Comparison of ENCODE assay signal across 10 mouse cellular contexts in the genomic region with DNA sequence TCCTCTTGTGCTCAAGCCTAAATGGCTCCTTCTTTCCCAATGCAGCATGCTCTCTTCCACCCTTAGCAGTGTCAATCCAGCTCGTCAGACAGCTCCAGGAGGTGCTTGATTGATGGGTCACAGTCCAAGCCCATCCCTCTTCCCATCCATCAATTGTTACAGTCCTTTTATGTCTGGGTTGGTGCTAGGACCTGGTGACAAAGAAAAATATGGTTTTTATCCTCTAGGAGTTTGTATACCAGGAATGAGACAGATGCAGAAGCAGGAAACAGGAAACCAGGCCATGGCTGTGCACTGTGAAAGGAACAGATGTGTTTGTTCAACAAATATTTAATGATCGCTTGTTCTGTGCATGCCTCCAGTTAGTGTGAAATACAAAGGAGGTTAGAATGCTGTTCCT. TPM values are rescaled to one million over a fixed set of nuclear protein-coding genes. Genes with fewer than 3 reads are reported as not detected.
DNase-seq lines count a peak whose midpoint lies in the region; ATAC-seq and TF ChIP-seq lines count a peak whose summit lies in the region.
"Had no signal": no experiment of that assay in that cellular context is flagged by ENCODE, and none has a peak within 500 bp of the region (broad histone marks: within the 10 kb centered on the region; RNA-seq: fewer than 3 reads in every experiment).

No protein-coding gene starts in this region.

- ATAC-seq in liver, postnatal 0 days: peak; percentile 40; the same call in 1 of the 2 replicates
- ATAC-seq in granulocyte monocyte progenitor cell, adult 5-6 weeks (replicated peaks; ENCODE audit: poor library complexity, severe bottlenecking): peak; percentile 50
- peak; percentile 35; the same call in 1 of the 2 replicates for ATAC-seq in hindbrain, postnatal 0 days
- peak; percentile 28; the same call in 1 of the 2 replicates for ATAC-seq in midbrain, postnatal 0 days (ENCODE audit: low FRiP score)

- no peak overlapping the region for H3K9ac ChIP-seq in liver, postnatal 0 days (replicated peaks)
- H3K9ac ChIP-seq in hindbrain, postnatal 0 days (replicated peaks; ENCODE audit: low read length): no peak overlapping the region
- H3K9ac ChIP-seq in midbrain, postnatal 0 days (replicated peaks; ENCODE audit: low read length, poor library complexity, severe bottlenecking): no peak overlapping the region
- H3K9ac ChIP-seq: heart, embryonic 15.5 days had no signal

- TF ChIP-seq EP300 in liver, postnatal 0 days (IDR thresholded peaks at IDR 0.05; ENCODE audit: low read depth): no peak

- H3K36me3 ChIP-seq in liver, postnatal 0 days (replicated peaks; ENCODE audit: insufficient read depth, low read length): no peaks in the 10 kb centered on the region
- H3K36me3 ChIP-seq in hindbrain, postnatal 0 days (ENCODE audit: insufficient read depth, low read length): no peaks in the 10 kb centered on the region
- no peaks in the 10 kb centered on the region for H3K36me3 ChIP-seq in midbrain, postnatal 0 days (ENCODE audit: insufficient read depth, low read length)
- H3K36me3 ChIP-seq: heart, embryonic 15.5 days had no signal

- no peaks in the 10 kb centered on the region; the same call in 1 of the 2 replicates for H3K4me1 ChIP-seq in liver, postnatal 0 days (ENCODE audit: insufficient read depth)
- H3K4me1 ChIP-seq in hindbrain, postnatal 0 days (ENCODE audit: insufficient read depth, low read length): no peaks in the 10 kb centered on the region
- H3K4me1 ChIP-seq in midbrain, postnatal 0 days (ENCODE audit: insufficient read depth, low read length): no peaks in the 10 kb centered on the region

- no peak overlapping the region for H3K4me2 ChIP-seq in liver, postnatal 0 days (ENCODE audit: low read depth, low read length)
- no peak overlapping the region for H3K4me2 ChIP-seq in hindbrain, postnatal 0 days (ENCODE audit: low read depth, low read length)
- no peak overlapping the region for H3K4me2 ChIP-seq in midbrain, postnatal 0 days (ENCODE audit: low read depth, low read length, poor library complexity, severe bottlenecking)
- H3K4me2 ChIP-seq: heart, embryonic 15.5 days had no signal

- H3K9me3 ChIP-seq in liver, postnatal 0 days (ENCODE audit: low read length): no peaks in the 10 kb centered on the region
- no peaks in the 10 kb centered on the region for H3K9me3 ChIP-seq in hindbrain, postnatal 0 days (ENCODE audit: low read length)
- no peaks in the 10 kb centered on the region for H3K9me3 ChIP-seq in midbrain, postnatal 0 days (ENCODE audit: low read length)
- H3K9me3 ChIP-seq: heart, embryonic 15.5 days had no signal

- H3K27ac ChIP-seq in liver, postnatal 0 days (ENCODE audit: low read depth): no peak overlapping the region
- H3K27ac ChIP-seq in hindbrain, postnatal 0 days: peak overlapping the region; percentile 29
- peak overlapping the region; percentile 8; the same call in 1 of the 2 replicates for H3K27ac ChIP-seq in midbrain, postnatal 0 days (ENCODE audit: low read depth, low read length)
- H3K27ac ChIP-seq: heart, embryonic 15.5 days had no signal

- H3K4me3 ChIP-seq in liver, postnatal 0 days (ENCODE audit: low read depth, low read length): no peak overlapping the region
- H3K4me3 ChIP-seq in hindbrain, postnatal 0 days (ENCODE audit: low read length): no peak overlapping the region
- no peak overlapping the region for H3K4me3 ChIP-seq in midbrain, postnatal 0 days (ENCODE audit: low read depth, low read length)
- H3K4me3 ChIP-seq: heart, embryonic 15.5 days had no signal

- 34% methylated on average over 2 of the region's 2 CpGs for WGBS in liver, postnatal 0 days (ENCODE audit: insufficient replicate concordance)
- WGBS in hindbrain, postnatal 0 days: 56% methylated on average over 2 of the region's 2 CpGs
- 60% methylated on average over 2 of the region's 2 CpGs for WGBS in midbrain, postnatal 0 days

- TF ChIP-seq CTCF in liver, postnatal 0 days (IDR thresholded peaks at IDR 0.05; ENCODE audit: low read depth): no peak
- no peak for TF ChIP-seq CTCF in hindbrain, postnatal 0 days (IDR thresholded peaks at IDR 0.05; ENCODE audit: low read depth)
- no peak for TF ChIP-seq CTCF in midbrain, postnatal 0 days (IDR thresholded peaks at IDR 0.05)

- intact Hi-C loops in heart, postnatal 36 days (cut with DNase I): loop anchor here (5.0 kb wide), 1 partner anchor 629 kb away; no protein-coding TSS in a partner anchor

- no peak for DNase-seq in liver, postnatal 0 days
- DNase-seq in liver: no peak
- DNase-seq in hindbrain, postnatal 0 days (ENCODE audit: low spot score): no peak
- DNase-seq in midbrain, postnatal 0 days (ENCODE audit: low spot score): peak; percentile 2
- DNase-seq in thymus, postnatal 36 days: no peak
- no peak for DNase-seq in gastrocnemius, postnatal 4 days (ENCODE audit: low spot score in 2 of 2)
- no peak for DNase-seq in heart, postnatal 36 days

- no peaks in the 10 kb centered on the region for H3K27me3 ChIP-seq in liver, postnatal 0 days (ENCODE audit: insufficient read depth, low read length)
- H3K27me3 ChIP-seq in hindbrain, postnatal 0 days (ENCODE audit: insufficient read depth, low read length): no peaks in the 10 kb centered on the region
- H3K27me3 ChIP-seq in midbrain, postnatal 0 days (ENCODE audit: insufficient read depth, low read length): no peaks in the 10 kb centered on the region
- H3K27me3 ChIP-seq: heart, embryonic 15.5 days had no signal

RNA-seq across cellular contexts. Expression of gene Vtcn1, which starts 4.4 kb away (rescaled TPM):
- 0.05 TPM in 2 replicates for polyA plus RNA-seq in liver, postnatal 0 days (2015; fragmentation: Nextera tagmentation; extraction: Ambion mirVana)
- not detected in 2 replicates for total RNA-seq in granulocyte monocyte progenitor cell, adult 5-6 weeks (2014; fragmentation: Nextera tagmentation)
- not detected in 2 replicates for total RNA-seq in granulocyte monocyte progenitor cell, adult 5-6 weeks (2017)
- total RNA-seq in hindbrain, postnatal 0 days (2014; rRNA removed): not detected in 2 replicates
- 0.05 TPM in 1 of 2 replicates, not detected in the other for polyA plus RNA-seq in hindbrain, postnatal 0 days (2015; fragmentation: Nextera tagmentation; extraction: Ambion mirVana)
- not detected in 2 replicates for total RNA-seq in midbrain, postnatal 0 days (2014; rRNA removed)
- polyA plus RNA-seq in midbrain, postnatal 0 days (2015; fragmentation: Nextera tagmentation; extraction: Ambion mirVana): not detected in 2 replicates
- under 1 TPM in 1 of 2 experiments, not detected in 1; 0.18 TPM for total RNA-seq in gastrocnemius, postnatal 4 days (2021)
- total RNA-seq in heart, postnatal 36 days (2021): under 1 TPM; 0.30 to 1.00 TPM
- total RNA-seq: megakaryocyte-erythroid progenitor cell, adult 5-6 weeks had no signal
